Mouse (Mus musculus) c-Kit-negative CD71-positive TER-119-positive erythroid progenitor cells, embryonic 14.5 days (primary cell): ENCODE measurements around the gene Hes2.

ENCODE experiments used
- DNase-seq: peaks from one replicate; pipeline ENCODE4 v3.0.0-alpha.2; 2013; ENCODE audit warnings: low read depth, low spot score

The Hes2 gene

DNA sequence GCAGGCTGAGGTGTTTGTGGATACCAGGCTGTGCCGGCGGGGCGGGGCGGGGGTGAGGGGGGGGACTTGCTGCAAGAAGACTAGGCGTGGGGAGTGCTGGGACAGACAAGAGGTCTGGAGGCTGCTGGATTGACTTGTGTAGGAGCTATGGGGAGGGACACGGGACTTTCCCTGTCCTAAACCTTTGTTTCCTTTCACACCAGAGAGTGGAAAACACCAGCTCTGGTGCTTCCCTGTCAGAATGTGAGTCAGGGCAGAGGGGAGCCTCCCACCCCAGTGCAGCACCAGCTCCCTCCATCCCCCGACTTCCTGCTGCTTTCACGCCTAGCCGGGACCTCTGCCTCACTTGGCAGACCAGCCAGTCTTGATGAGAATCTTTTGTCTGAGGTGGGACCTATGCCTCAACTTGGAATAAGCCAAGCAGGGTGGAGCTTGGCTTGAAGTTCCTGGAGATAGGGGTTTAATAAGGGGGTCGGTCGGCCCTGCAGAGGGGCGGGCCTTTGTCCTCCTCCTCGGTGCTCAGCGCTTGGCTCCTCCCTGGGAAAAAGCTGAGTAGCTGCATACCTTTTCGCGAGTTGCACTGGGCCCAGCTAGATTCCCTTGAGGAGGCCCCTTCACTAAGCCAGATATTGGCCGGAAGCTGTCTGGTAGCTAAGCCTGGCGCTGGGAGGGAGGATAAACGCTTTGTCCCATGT, 27.0 kb downstream of the Hes2 start:
- DNase-seq: no peak

- no peak for DNase-seq
These were observed 27.8 kb downstream of the Hes2 start for GRCm38 (mm10) chr4:152186205-152187082.

DNA sequence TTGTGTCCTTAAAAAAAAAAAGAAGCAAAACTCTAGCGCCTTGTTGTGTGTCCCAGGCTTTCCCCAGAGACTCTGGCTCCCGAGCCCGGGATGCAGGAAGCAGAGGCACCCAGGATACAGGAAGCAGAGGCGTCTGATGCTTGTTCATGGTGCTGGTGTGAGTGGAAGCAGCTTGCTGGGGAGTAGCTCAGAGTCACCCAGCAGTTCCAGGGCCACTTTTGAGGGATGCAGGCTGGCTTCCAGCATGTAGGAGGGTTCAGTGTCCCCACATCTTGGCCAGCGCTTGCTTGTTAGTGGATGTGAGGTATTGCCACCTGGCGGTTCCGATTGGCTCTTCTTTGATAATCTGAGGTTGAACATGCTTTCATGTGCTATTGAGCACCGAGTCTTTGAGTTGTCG, 28.5 kb downstream of the Hes2 start:
- no peak for DNase-seq

GRCm38 (mm10) chr4:152188651-152189050, 30.0 kb downstream of the Hes2 start:
- DNase-seq: no peak

- DNase-seq: no peak
These were observed 30.4 kb downstream of the Hes2 start for GRCm38 (mm10) chr4:152189071-152189470.

- no peak for DNase-seq
These were observed 31.0 kb downstream of the Hes2 start for GRCm38 (mm10) chr4:152189691-152190090.

DNA sequence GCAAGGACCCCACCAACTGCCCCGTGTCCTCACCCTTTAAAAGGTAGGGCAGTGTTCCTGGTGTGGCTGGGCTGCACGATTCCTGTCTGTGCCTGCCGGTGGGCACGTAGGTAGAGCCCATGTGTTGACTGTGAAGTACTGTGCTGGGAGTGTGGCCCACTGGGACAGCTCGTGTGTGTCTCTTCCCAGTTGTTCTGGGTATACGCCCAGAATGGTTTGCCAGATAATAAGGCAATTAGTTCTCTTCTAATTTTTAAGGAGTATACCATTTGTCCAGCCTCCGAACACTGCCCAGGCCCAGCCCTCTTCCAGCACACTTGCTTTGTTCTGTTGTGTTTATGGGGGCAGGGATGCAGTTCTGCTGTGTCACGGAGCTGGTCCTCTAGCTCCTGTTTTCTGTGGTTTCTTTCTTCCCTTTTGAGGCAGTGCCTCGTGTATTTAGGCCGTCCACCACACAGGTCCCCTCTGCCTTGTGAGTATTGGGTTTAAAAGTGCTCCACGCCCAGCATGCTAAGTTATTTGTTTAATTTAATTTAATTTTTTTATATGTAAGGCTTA, 31.5 kb downstream of the Hes2 start:
- DNase-seq: no peak

DNA sequence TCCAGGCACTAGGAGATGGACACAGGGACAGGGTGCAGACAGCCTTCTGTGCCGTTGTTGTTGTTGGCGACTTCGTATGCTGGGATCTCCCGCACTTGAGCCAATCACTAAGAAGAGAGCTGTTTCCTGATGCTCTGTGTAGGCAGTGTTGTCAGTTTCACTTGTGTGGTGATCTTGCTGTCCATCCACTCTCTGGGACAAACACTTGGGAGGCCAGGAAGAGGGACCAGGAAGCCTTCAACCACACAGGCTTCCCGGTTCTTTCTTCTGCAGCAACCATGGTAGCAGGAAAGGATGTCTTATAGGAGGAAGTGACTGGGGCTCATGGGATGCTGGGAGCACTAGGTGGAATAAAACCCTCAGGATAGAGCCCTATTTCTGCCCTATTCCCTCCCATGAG, 32.0 kb downstream of the Hes2 start:
- no peak for DNase-seq

- DNase-seq: no peak
These were observed 33.9 kb downstream of the Hes2 start for GRCm38 (mm10) chr4:152192569-152192968.

DNA sequence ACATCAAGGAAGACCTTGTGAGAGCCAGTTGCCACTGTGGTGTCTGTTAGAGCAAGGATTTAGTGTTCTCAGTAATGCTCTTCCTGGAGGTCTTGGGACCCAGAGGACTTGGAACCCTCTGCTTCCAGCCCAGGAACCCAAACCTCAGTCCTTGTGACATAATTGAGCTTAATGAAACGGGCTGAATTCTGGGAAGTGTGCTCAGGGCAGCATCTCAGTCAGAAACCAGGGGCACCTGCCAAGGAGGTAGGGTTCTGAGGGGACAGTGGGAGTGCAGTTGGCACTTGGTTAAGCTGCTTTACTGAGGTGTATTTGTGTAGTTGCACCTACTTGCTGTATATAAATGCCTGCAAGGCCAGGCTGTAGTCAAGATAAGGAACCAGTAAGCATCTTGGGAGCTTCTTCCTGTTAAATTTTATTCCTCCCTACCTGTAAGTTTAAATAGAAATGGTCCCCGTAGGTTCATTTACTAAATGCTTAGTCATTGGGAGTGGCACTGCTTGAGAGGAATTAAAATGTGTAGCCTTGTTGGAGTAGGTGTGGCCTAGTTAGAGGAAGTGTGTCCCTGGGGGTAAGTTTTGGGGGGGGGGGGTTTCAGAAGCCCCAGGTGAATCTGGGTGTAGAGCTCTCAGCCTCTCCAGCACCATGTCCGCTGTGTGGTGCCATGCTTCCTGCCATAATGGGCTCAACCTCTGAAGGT, 36.0 kb downstream of the Hes2 start:
- no peak for DNase-seq

- DNase-seq: no peak
These were observed 37.6 kb downstream of the Hes2 start for GRCm38 (mm10) chr4:152196276-152196675.

- no peak for DNase-seq
These were observed 38.9 kb downstream of the Hes2 start for GRCm38 (mm10) chr4:152197545-152197944.

DNA sequence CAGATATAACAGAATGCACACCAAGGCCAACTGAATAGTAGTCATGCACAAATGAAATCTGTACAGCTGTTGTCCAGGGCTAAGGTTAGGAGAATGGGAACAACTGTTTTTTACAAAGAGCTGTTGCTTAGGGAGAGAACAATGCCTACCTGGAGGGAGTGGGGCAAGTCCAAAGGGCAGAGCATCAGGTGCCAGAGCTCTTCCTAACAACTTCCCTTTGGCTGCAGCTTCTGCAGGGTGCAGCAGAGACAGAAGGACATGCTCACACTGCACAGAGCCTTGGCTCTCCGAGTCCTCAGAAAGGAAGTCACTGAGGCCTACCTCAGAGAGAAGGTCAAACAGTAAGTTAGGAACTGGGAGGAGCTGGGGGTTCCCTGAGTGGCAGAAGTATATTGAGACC, 41.0 kb downstream of the Hes2 start:
- no peak for DNase-seq

- no peak for DNase-seq
These were observed 42.8 kb downstream of the Hes2 start for GRCm38 (mm10) chr4:152201492-152201891.

DNA sequence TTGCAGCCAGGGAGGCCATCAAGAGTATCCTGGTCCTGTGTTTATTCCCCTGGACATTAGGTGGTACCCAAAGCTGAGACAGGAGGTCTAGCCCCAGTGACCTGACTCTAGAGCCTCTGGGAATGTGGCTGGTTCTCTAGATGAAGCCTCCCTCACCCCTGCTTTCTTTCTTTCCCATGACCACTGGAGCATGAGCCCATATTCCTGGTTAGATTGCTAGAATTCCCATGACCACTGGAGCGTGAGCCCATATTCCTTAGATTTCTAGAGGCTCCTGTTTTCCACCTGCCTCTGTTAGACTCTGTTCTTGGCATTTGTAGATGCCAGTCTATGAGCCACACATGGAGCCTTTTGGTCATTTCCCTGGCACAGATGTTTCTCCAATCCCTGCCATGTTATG, 43.8 kb downstream of the Hes2 start:
- DNase-seq: no peak

- no peak for DNase-seq
These were observed 44.2 kb downstream of the Hes2 start for GRCm38 (mm10) chr4:152202905-152203304.

- DNase-seq: no peak
These were observed 46.0 kb downstream of the Hes2 start for GRCm38 (mm10) chr4:152204663-152205062.

GRCm38 (mm10) chr4:152206199-152206598, 47.5 kb downstream of the Hes2 start:
- DNase-seq: no peak

GRCm38 (mm10) chr4:152209623-152210022, 51.0 kb downstream of the Hes2 start:
- no peak for DNase-seq
